Mouse (Mus musculus) activated CD4-positive, CD25-positive, alpha-beta regulatory T cell (primary cell): ENCODE results near the gene Olfr370. TPM values are rescaled to one million over a fixed set of nuclear protein-coding genes. Genes with fewer than 3 reads are reported as not detected.

Source experiments
- polyA plus RNA-seq, 2 experiments: library from polyadenylated mRNA; unstranded; fragments of 100-300 nt; shearing (Covaris generic); gene quantifications; one replicate each; pipeline ENCODE4 v1.2.1; 2017

Gene Olfr370
- polyA plus RNA-seq = not detected

GRCm38 (mm10) chr8:83535736-83536135, at the start of gene Olfr370:
TSS of gene Olfr370 (plus strand) at chr8:83535780.

DNA sequence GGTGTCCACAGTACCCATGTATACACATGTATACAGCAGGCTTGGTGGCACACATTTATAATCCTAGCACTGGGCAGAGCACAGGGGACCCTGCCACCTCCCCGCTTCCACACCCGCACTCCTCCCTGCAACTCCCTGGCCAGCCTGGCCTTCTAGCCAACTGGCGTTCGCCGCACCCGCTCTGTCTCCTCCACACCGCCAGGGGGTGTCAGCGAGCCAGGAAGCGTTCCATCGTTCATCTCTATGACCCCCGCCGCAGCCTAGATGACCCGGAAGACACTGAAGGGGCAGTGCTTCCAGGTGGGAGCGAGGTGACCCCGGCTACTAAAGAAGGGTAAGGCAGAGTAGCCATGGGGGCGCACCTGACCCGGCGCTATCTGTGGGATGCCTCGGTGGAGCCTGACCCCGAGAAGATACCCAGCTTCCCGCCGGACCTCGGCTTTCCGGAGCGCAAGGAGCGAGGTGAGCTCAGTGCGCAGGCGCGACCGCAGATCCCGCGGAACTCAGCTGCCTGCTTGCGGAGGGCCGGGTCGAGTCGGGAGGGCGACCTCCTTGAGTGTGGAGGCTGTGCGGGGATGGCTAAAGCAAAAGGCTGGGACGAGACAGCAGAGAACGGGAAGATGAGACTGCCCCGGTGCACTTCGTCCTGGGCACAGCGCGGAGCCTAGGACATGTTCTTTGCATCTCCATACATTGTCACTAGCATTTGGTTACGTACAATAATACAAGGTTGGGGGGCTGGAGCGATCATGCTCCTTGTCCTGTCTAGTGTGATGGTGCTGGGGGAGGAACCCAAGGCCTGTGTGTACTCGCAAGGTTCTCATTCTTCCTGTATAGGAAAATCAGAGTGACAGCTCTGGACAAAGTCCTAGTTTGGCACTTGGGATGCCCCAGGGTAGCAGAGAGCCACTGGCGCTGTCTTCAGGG, 31.2 kb downstream of the Olfr370 start, which contains the start of gene Ndufb7:
Gene Ndufb7 (plus strand): TSS at position 203 of the 927 bp plus-strand sequence.

Other genes with a start within 250 kb of the Olfr370 start
- gene Ucp1, start 245.4 kb upstream of the Olfr370 start, polyA plus RNA-seq = under 1 TPM in 1 of 2 experiments, not detected in 1; 0.14 TPM
- 10 to 100 TPM in 1 of 2 experiments, 1 to 10 TPM in 1; 8.9 to 10.8 TPM for gene Elmod2, start 203.3 kb upstream of the Olfr370 start, polyA plus RNA-seq
- gene Mgat4d, start 187.3 kb upstream of the Olfr370 start, polyA plus RNA-seq = not detected
- gene Clgn, start 145.9 kb upstream of the Olfr370 start, polyA plus RNA-seq = under 1 TPM; 0.12 to 0.82 TPM
- gene Scoc, start 77.4 kb upstream of the Olfr370 start, polyA plus RNA-seq = 10 to 100 TPM; 22.8 to 28.9 TPM
- gene Ndufb7, start 30.9 kb downstream of the Olfr370 start, polyA plus RNA-seq = 100 to 1,000 TPM; 291 to 304 TPM
- 100 to 1,000 TPM; 406 to 440 TPM for gene Tecr, start 72.2 kb downstream of the Olfr370 start, polyA plus RNA-seq
- 10 to 100 TPM; 74.4 to 77.3 TPM for gene Dnajb1, start 72.4 kb downstream of the Olfr370 start, polyA plus RNA-seq
- 10 to 100 TPM; 59.7 to 61.0 TPM for gene Gipc1, start 116.9 kb downstream of the Olfr370 start, polyA plus RNA-seq
- gene Ptger1, start 130.9 kb downstream of the Olfr370 start, polyA plus RNA-seq = 1 to 10 TPM; 1.0 to 2.5 TPM
- 100 to 1,000 TPM; 122 to 172 TPM for gene Pkn1, start 163.4 kb downstream of the Olfr370 start, polyA plus RNA-seq
- gene Ddx39, start 179.4 kb downstream of the Olfr370 start, polyA plus RNA-seq = 100 to 1,000 TPM; 173 to 220 TPM
- 100 to 1,000 TPM; 251 to 404 TPM for gene Adgre5, start 205.5 kb downstream of the Olfr370 start, polyA plus RNA-seq